Mouse (Mus musculus) cerebellum, adult (tissue): Measurements from ENCODE around the gene Aqp3.

ENCODE experiments used
- ATAC-seq: cut with Nextera tagmentation; 2 replicates; pipeline ENCODE4 v1.9.2; 2017; ENCODE audit warnings: mild to moderate bottlenecking, moderate library complexity, mixed read lengths; ENCODE audit not compliant: insufficient number of reproducible peaks, low FRiP score, low TSS enrichment

Gene Aqp3

GRCm38 (mm10) chr4:41071500-41072429, 26.2 kb downstream of the Aqp3 start:
- no peak for ATAC-seq

GRCm38 (mm10) chr4:41065196-41065595, 32.8 kb downstream of the Aqp3 start:
- no peak for ATAC-seq

GRCm38 (mm10) chr4:41063894-41064673, 33.9 kb downstream of the Aqp3 start:
- no peak for ATAC-seq

GRCm38 (mm10) chr4:41063351-41063750, 34.6 kb downstream of the Aqp3 start:
- ATAC-seq = no peak

- peak; percentile 58; the same call in 1 of the 2 replicates for ATAC-seq
Measured at GRCm38 (mm10) chr4:41057361-41057760, 40.6 kb downstream of the Aqp3 start.

- ATAC-seq = no peak
Measured at GRCm38 (mm10) chr4:41056742-41057332, 41.1 kb downstream of the Aqp3 start.

GRCm38 (mm10) chr4:41056253-41056652, 41.7 kb downstream of the Aqp3 start:
- no peak for ATAC-seq

- no peak for ATAC-seq
Measured at GRCm38 (mm10) chr4:41055111-41055510, 42.9 kb downstream of the Aqp3 start.

- ATAC-seq = no peak
Measured at GRCm38 (mm10) chr4:41051781-41052180, 46.2 kb downstream of the Aqp3 start.

GRCm38 (mm10) chr4:41050726-41051675, 47.0 kb downstream of the Aqp3 start:
- peak; percentile 66; the same call in 1 of the 2 replicates for ATAC-seq

GRCm38 (mm10) chr4:41048926-41049325, 49.1 kb downstream of the Aqp3 start:
- no peak for ATAC-seq

GRCm38 (mm10) chr4:41047524-41048271, 50.3 kb downstream of the Aqp3 start, which contains the start of gene Aqp7:
Aqp7 (minus strand) TSS chr4:41048139.
- ATAC-seq = no peak

- no peak for ATAC-seq
Measured at GRCm38 (mm10) chr4:41046254-41046795, 51.7 kb downstream of the Aqp3 start.

- ATAC-seq = no peak
Measured at GRCm38 (mm10) chr4:41045288-41045687, 52.7 kb downstream of the Aqp3 start.

GRCm38 (mm10) chr4:41043961-41044360, 54.0 kb downstream of the Aqp3 start:
- ATAC-seq = no peak

- ATAC-seq = no peak
Measured at GRCm38 (mm10) chr4:41042880-41043279, 55.1 kb downstream of the Aqp3 start.
